Mouse (Mus musculus) ES-E14 (cell line): ENCODE data around the gene Aqp9.

Experiments
- CHD2 ChIP-seq: IDR thresholded peaks from 2 replicates; pipeline ENCODE4 v1.6.1; 2014; ENCODE audit warnings: mild to moderate bottlenecking, low read depth, low read length, inconsistent platforms
- MAFK ChIP-seq: IDR thresholded peaks from 2 replicates; pipeline ENCODE4 v1.6.1; 2014; ENCODE audit warnings: mild to moderate bottlenecking, low read depth, low read length, inconsistent platforms; ENCODE audit not compliant: insufficient read depth
- ZC3H11A ChIP-seq: IDR thresholded peaks from 2 replicates; pipeline ENCODE4 v1.6.1; 2012; ENCODE audit warnings: low read depth, mild to moderate bottlenecking, inconsistent platforms, low read length, borderline replicate concordance

- no peak for TF ChIP-seq ZC3H11A
- TF ChIP-seq MAFK = no peak
- no peak for TF ChIP-seq CHD2
Observed at GRCm38 (mm10) chr9:71066491-71066890, 102.0 kb downstream of the Aqp9 start.
